Mouse (Mus musculus) embryo, embryonic 10.5 days (tissue): ENCODE data around the gene Tnfsf9.
"Not testable (repeated sequence)": the region's sequence is repeated elsewhere in the genome, so short reads cannot be mapped to it uniquely, and the experiment has no call there.

ENCODE experiments used
- DNase-seq: peaks from one replicate; pipeline ENCODE4 v3.0.0-alpha.2; 2015; ENCODE audit warnings: low spot score

The Tnfsf9 gene

DNA sequence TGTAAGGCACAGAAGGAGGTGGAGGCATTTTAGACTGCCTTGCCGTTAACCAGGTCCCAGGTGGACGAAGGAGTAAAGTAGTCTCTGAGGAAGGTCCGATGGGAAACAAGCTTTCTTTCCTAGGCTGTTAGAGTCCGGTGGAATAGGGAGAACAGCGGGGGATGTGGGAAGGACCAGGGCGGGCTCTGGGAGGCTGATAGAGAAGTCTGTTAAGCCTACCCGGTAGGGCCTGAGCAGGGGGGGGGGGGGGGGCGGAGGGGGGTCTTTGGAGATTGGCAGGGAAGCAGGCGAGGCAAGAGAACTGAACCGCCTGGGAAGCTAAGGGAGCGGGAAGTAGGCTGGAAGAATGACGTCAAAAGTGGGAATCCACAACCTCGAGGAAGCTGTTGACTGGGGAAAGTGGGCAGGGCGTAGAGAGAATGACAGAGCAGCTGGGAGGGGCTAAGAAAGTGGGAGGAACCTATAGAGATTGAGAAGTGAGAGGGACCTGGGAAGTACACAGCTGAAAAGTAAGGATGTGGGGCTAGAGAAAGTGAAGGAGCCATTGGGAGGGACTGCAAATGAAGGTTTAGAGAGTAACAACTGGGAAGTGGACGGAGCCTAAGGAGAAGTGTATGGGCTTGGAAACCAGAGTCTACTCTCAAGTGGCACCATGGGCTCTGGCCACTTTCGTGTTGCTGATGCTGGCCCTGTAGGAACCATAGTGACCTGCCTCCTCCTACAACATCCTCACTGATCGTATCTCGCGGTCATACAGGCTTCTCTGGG lies 9.1 kb upstream of the Tnfsf9 start:
- peak; percentile 82 for DNase-seq

DNA sequence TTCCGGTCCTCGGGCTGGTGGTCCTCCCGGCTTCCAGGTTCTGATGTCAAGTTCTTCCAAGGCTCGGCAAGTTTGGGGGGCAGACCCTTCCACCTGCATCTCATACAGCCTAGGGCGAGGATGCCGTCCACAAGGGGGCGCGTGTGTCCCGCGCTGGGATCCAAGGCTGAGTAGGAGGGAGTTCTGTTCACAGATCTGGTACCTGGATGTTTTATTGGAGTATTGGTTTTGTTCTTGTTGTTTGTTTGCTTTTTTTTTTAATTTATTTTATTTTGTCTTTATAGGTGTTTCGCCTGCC lies 8.6 kb upstream of the Tnfsf9 start:
- peak; percentile 81 for DNase-seq

DNA sequence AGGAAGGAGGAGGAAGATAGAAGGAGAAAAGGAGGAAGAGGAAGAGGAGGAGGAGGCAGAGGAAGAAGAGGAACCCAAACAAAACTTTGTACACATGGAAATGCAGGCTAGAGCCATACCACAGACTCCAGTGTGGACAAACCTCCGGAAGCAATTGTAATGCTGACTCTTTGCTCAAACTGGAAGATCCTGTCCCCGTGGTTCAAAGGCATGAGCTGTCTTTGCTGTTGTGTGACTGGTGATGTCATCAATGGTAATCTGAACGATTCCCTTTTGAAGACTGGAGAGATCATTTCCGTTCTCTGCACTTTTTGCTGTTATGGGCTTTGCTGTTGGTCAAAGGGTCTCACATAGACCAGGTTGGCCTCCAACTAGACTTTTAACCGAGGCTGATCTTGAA lies 6.8 kb upstream of the Tnfsf9 start:
- no peak for DNase-seq

DNA sequence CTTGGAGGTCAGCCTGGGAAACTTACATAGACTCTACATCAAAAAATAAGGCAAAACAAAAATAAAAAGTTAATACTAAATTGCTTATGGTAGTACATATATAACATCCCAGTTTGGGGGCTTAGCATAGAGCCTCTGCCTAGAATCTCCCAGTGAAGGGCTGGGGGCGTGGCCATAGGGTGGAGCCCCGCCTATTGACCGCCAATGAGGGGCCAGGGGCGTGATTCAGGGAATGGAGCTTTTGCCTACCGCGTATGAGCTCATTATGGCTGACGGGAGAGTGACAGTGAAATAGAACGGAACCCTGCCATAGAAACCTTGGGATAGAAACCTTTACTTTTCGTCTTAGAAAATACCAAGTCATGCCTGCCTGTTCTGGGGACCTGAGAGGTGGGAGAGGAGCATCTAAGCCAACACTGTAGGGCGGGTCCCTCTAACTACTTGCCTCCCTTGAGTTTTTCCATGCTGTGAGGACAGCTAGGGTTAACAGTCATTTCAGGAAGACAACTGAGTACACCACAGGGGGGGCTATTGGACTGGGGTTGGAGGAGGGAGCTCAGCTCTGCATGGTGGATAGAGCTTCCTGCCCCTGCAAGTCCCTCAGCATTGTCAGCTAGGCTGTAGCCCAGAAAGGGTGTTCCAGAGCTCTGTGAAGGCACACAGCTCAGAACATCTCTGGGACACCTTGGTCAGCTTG lies 5.3 kb upstream of the Tnfsf9 start:
- DNase-seq = peak; percentile 67

DNA sequence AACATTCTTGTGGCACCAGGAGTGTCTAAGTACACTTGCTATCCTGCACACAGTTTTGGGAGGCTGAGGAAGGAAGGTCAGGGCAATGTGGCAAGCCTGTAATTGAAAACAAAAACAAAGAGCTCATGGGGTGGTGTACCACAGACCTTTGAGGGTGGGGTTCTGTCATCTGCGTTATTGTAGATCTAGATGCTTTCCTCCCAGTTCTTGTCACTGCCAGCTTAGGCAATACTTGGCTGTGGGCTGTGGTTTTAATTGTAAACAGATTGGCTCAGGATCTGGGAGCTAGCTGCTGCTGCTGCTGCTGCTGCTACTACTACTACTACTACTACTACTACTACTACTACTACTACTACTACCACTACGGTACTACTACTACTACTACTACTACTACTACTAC lies 2.8 kb upstream of the Tnfsf9 start:
- DNase-seq = no peak

DNA sequence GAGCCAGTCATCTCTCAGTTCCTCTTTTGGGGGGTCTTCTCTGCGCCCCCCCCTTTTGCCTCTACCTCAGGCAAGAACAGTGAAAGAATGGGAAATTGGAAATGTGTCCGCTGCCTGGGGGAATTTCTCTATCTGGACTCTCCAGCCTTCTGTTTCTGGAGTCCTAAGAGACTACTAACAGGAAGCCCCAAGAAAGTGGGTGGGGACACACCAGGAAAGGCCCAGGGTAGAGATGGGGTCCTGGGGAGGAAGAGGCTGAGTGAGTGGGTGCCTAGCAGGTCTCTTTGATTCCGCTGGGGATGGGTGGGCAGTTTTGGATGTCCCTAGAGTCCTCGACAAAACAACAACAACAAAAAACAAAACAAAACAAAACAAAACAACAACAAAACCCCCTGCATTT lies 629 bp upstream of the Tnfsf9 start:
- no peak for DNase-seq

DNA sequence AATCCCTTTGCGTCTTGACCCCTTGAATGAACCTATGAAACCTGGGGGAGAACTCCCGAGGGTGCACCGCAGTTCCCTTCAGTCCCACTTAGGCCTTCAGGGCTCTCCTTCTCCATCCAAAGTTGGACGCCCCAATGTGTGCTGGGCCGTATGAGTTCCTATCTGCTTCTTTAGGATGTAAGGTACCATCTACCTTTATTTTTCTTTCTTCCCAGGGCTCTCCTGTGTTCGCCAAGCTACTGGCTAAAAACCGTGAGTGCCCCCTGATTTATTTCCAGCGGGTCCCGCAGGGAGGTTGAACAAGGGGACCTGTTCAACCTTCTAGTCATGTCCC lies 877 bp downstream of the Tnfsf9 start:
- DNase-seq = no peak

DNA sequence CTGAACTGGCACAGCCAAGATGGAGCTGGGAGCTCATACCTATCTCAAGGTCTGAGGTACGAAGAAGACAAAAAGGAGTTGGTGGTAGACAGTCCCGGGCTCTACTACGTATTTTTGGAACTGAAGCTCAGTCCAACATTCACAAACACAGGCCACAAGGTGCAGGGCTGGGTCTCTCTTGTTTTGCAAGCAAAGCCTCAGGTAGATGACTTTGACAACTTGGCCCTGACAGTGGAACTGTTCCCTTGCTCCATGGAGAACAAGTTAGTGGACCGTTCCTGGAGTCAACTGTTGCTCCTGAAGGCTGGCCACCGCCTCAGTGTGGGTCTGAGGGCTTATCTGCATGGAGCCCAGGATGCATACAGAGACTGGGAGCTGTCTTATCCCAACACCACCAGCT lies 1.9 kb downstream of the Tnfsf9 start:
- no peak for DNase-seq

DNA sequence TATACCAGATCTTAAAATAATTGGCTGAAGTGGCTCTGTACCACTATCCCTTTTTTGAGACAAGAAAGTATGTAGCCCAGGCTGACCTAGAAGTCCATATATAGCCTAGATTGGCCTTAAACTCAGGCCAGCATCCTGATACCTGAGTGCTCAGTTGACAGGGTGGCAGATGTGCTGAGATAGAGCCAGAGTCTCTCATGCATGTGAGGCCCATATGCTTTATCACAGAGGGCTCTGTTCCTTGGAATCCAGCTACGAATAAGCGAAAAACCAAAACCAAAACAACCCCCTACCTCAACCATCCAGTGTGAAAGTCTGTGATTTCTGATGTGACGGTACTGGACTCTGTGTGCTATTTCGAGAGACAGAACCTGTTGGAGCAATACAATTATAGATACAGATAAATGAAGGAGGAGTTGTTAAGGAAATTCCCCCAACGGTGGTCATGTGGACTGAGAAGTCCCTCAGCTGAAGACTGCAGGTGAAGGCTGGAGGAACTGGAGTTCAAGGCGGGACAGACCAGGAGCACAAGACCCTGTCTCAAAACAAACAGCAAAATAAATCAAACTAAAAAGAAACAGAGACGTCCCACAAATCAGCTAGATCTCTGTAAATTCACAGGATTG lies 3.0 kb downstream of the Tnfsf9 start:
- no peak for DNase-seq

DNA sequence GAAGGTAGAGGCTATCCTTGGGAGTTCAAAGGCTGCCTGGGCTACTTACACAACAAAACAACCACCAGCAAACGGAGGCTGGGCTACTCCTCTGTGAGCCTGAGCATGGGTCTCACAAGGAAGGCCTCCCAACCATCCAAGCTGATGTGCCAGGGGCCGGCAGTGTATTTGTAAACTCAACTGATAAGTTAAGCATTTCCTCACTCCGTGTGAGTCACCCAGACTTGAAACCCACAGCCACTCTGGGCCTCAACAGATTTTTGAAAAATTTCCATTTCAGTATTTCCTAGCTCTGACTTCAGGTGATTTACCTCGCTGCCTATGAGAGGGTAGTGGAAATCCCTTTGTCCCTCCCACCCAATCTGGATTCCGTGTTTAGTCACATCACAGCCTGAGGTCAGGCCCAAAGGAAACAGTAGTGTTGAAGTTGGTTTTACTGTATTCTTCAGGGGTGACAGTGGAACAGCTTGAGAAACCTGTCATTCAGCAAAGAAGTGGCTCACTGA lies 3.6 kb downstream of the Tnfsf9 start:
- DNase-seq = no peak

DNA sequence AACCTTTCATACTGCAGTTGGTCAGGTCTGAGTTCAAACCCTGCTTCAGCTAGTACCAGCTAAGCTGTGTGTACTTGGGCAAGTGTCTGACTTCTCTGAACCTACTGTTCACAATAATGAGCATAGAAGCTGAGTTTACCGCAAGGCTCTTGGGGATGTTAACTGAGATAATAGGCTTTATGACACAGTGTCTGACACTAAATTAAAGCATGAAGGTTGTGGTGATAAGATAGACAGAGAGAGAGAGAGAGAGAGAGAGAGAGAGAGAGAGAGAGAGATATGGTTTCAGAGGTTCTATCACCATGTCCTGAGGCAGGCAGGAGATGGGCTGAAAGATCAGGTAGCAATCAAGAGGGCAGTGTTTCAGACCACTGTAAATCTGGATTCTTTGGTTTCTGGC lies 4.9 kb downstream of the Tnfsf9 start:
- DNase-seq = no peak

DNA sequence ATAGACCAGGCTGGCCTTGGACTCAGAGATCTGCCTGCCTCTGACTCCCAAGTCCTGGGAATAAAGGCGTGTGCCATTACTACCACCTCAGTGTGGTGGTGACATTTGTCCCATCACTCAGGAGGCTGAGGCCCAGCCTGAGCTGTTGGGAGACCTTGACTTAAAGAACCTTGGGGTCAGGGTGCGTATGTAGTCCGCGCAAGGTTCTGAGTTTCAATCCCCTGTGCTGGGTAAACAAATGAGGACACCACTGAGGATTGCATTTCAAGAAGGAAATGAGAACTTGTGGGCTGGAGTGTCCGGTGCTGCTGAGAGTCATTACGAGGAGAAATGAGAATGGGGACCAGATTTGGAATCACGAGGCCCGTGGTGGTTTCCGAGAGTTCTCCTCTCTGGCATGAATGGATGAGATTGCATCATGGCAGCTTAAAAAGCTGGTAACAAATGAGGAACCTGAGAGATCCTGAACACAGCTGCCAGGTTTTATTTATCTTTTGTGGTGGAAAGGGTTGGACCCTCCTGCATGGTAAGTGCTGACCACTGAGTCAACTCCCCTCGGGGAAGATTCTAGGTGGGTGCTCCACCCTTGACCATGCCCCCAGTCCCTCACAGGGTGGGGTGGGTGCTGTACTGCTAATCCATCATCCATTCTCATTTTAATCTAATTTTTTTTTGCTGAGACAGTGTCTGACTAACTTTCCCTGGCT lies 7.8 kb downstream of the Tnfsf9 start:
- DNase-seq = no peak

DNA sequence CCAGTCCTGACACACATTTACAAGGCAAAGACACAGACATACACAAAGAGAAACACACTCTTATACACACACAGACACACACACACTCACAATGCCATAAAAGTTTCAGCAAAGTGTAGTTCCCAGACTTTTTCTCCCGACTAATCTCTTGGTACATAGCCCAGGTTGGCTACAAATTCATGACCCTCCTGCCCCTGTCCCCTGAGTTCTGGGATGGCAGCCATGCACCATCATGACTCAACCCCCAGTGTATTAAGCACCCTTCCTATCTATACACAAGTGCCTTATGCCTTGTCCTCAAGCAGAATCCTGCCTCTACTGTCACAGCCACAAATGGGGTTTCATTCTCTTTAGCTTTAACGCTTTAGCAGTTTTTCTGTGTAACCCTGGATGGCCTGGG lies 11.7 kb downstream of the Tnfsf9 start:
- no peak for DNase-seq

DNA sequence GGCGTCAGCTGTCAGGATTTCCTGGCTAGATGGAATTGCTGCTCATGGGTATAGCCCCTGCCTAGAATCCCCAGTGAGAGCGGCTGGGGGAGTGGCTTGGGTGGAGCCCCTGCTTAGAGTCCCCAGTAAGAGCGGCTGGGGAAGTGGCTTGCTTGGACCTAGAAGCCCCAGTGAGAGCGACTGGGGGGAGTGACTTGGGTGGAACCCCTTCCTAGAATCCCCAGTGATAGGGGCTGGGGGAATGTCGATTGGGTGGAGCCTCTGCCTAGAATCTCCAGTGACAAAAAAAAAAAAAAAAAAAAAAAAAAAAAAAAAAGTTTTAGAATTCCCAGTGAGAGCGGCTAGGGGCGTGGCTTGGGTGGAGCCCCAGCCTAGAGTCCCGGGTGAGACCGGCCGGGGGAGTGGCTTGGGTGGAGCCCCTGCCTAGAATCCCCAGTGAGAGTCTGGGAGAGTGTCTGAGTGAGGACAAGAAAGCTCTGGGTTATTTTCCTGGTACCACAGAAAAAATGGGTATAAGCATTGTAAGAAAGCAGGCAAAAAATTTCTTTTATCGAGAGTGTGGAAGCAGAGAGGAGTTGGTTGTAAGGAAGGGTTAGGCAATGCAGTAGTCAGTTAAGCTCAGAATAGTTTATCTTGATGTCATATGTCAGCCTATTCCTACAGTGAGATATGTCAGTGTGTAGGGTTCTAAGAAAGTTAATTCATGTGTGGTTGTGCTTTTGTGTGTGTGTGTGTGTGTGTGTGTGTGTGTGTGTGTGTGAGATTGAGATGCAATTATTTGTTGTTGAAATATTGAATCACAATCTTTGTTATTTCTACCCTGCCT lies 13.6 kb downstream of the Tnfsf9 start:
- peak; percentile 75 for DNase-seq

DNA sequence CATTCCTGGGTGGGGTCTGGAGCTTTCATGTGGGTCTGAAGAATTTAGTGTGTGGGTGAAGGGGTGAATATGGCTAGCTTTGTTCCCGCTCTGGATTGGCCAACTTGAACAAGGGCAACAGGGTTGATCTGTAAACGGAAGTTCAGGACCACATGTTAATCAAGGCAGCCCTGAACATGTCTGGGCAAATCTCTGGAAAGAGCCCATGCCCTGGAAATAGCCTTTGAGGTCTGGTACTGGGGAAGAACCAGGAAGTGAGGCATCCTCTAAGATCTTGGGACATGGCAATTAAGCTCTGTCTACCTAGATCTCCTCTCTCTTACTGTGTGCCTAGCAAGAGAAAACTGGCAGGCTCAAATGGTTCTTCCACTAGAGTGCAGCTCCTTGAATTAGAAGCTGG lies 16.7 kb downstream of the Tnfsf9 start:
- DNase-seq = no peak

DNA sequence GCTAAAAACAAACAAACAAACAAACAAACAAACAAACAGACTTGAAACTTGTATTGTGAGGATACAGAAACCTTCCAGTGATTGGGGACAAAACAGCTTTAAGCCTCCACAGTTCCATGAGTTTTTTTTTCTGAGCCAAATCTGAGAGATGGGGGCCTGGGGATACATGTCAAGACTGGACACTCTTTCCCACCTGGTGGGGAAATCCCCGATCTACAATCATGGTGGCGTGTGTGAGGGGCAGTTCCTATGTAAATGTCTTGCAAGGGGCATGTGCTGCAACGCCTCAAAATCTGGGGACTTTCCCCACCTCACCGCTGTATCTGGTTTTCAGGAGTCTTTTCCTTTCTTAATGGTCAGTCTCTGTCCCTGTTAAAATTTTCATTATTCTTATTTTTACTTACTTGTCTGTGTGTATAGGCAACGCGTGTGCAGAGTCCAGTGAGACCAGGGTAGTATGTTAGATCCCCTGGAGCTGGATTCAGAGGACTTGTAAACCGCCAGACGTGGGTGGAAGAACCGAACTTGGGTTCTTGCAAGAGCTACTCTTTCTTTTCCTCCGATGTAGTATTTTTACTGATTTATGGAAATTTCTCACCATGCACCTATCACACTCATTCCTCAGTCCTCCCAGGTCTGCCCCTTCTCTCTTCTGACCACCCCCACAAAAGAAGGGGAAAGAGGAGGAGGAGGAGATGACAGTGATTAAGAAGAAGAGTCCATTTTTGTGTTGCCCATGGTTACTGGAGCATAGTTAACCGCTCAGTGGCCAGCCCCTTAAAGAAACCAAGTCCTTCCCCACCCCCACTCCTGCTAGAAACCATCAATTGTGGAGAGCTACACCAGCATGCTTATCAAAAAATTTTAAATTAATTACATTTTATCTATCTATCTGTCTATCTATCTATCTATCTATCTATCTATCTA lies 18.3 kb downstream of the Tnfsf9 start:
- DNase-seq = no peak

DNA sequence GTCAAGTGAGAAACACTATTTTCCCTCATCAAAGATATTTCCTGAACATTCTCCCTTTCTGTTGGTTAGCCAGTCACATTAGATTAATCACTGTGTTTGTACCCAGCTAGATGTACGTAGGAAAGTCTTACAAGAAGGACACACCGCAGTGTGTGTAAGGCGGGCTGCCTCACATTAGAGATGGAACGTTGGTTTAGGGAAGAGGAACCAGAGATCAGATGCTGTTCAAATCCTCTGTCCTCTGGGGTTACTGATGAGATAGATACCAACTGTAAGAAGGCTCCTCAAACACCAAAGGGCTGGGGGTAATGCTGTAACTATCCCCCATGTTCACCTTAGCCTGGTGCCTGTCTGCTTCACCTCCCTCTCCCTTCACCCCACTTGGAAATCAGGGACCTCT lies 19.7 kb downstream of the Tnfsf9 start:
- DNase-seq = no peak

DNA sequence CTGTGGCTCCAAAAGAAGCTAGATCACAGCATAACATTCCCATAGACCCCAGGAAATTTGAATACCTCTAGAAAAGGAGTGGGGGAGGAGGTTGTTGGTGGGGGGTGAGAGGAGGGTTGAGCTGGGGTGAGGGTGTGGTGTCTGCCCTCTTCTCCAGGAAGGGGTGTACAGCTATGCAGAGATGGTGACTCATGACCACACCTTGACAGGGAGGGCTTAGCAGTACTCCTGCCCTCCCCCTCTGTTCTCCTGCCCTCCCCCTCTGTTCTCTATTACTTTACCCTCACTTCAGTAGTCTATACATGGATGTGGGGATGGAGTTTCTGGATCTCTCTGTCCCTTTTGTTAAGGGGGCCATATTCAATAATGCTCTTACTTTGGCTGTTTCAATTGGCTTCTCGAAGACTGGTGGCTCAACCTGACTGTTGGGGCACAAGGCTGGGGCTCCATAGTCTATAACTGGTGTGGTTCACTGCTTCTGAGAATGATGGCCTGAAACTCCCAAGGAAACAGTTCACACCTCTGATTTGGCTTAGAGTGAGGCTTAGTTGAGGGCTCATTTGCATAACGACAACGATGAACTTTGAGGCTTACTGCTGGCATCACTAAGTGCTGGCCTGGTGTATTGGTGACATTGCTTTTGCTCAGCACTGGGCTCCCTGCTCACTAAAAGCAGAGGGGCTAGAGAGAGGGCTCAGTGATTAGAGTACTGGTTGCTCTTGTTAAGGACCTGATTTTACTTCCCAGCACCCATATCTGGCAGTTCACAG lies 20.9 kb downstream of the Tnfsf9 start:
- no peak for DNase-seq

DNA sequence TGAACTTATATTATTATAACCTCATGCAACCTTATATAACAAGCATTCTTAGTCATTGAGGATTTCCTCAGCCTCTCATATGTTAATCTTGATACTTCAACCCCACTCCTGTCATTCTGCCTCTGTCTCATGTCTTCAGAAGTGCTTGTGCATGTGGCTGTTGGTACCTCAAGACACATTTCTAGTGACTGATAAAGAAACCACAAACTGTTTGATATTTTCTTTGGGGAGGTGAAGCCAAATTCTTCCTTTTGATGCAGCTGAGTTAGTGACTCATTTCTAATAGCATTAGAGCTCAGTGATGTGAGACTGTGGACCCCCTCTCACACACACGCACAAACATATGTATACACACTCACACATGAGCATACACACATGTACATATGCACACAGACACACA lies 26.7 kb downstream of the Tnfsf9 start:
- DNase-seq = no peak

DNA sequence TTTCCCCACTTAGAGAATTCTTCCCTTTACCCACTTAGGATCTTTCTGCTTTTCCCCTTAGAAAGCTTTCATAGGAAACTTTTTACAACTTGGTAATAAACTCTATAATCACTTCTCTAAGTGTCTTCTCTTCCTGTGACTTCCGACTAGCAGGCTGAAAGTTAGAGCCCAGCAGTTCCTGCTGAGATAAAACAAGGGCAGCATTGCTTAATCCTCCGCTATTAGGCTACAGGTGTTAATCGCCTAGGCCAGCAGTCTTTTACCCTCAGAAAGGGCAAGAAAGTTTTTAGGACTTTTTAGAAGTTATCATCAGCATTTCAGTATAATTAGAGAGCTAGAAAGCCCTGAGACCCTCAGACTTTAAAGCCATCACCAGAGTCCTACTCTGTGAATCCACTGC lies 28.9 kb downstream of the Tnfsf9 start:
- DNase-seq = not testable (repeated sequence)
